Mouse (Mus musculus) stomach, embryonic 14.5 days (tissue): ENCODE measurements around the gene Acyp2. TPM values are rescaled to one million over a fixed set of nuclear protein-coding genes. Genes with fewer than 3 reads are reported as not detected.

Experiments used
- ATAC-seq: fragments of 200-750 bp; cut with Nextera tagmentation; 2 replicates; pipeline ENCODE4 v1.8.0; 2017; ENCODE audit warnings: low read depth, moderate TSS enrichment; ENCODE audit not compliant: insufficient number of reproducible peaks, insufficient read depth, low FRiP score
- H3K27ac ChIP-seq: fragments of 300-500 bp; sonication (generic); 2 replicates; pipeline ENCODE4 v1.5.1; 2014; ENCODE audit warnings: mild to moderate bottlenecking, low read length, moderate library complexity, mixed read lengths
- H3K27me3 ChIP-seq: fragments of 300-500 bp; sonication (generic); 2 replicates; pipeline ENCODE4 v1.6.1; 2014; ENCODE audit warnings: low read length, control low read depth, mixed read lengths; ENCODE audit not compliant: control insufficient read depth, insufficient read depth
- H3K36me3 ChIP-seq: fragments of 300-500 bp; sonication (generic); 2 replicates; pipeline ENCODE4 v1.6.1; 2014; ENCODE audit warnings: mild to moderate bottlenecking, control low read depth, low read length, moderate library complexity, mixed read lengths; ENCODE audit not compliant: control insufficient read depth, insufficient read depth
- H3K4me1 ChIP-seq: fragments of 300-500 bp; sonication (generic); 2 replicates; pipeline ENCODE4 v1.6.1; 2014; ENCODE audit warnings: low read length, control low read depth, mixed read lengths; ENCODE audit not compliant: control insufficient read depth, insufficient read depth
- H3K4me2 ChIP-seq: fragments of 300-500 bp; sonication (generic); replicated peaks from 2 replicates; pipeline ENCODE4 v1.6.1; 2014; ENCODE audit warnings: low read depth, low read length, control low read depth
- H3K4me3 ChIP-seq: fragments of 300-500 bp; sonication (generic); 2 replicates; pipeline ENCODE4 v1.5.1; 2014; ENCODE audit warnings: low read depth, low read length, control low read depth
- H3K9ac ChIP-seq: fragments of 300-500 bp; sonication (generic); replicated peaks from 2 replicates; pipeline ENCODE4 v1.6.1; 2014; ENCODE audit warnings: low read depth, mild to moderate bottlenecking, control low read depth, low read length, moderate library complexity, mixed read lengths
- H3K9me3 ChIP-seq: fragments of 300-500 bp; sonication (generic); 2 replicates; pipeline ENCODE4 v1.6.1; 2016; ENCODE audit warnings: low read depth, low read length, control low read depth; ENCODE audit not compliant: control insufficient read depth
- WGBS: fragments of 180-500 bp; shearing (Covaris S2); extraction: QIAGEN DNeasy Blood & Tissue Kit; methylation state at CpG from one replicate; pipeline ENCODE4 v1.1.7; 2014; 5-methylcytosine and 5-hydroxymethylcytosine counted together
- polyA plus RNA-seq: library from polyadenylated mRNA; unstranded; fragments of >200 nt; fragmentation: Nextera tagmentation; extraction: Ambion mirVana; gene quantifications from 2 replicates; pipeline ENCODE4 v1.2.1, GENCODE M21; 2014

The Acyp2 gene
- polyA plus RNA-seq, 1 experiment from 2014 or later: 15.2 TPM

GRCm38 (mm10) chr11:30560215-30560614, 89.2 kb downstream of the Acyp2 start:
- Histone ChIP-seq H3K36me3 (no peaks in the 10 kb centered on the region), H3K9ac (no peak overlapping the region), H3K27ac (no peak overlapping the region), H3K4me2 (no peak overlapping the region), H3K27me3 (no peaks in the 10 kb centered on the region), H3K4me1 (no peaks in the 10 kb centered on the region), H3K9me3 (no peaks in the 10 kb centered on the region), H3K4me3 (no peak overlapping the region)
- no peak for ATAC-seq
- WGBS: 52% methylated on average over 1 of the region's 1 CpGs

GRCm38 (mm10) chr11:30553408-30553807, 96.0 kb downstream of the Acyp2 start:
- Histone ChIP-seq H3K9me3 (no peaks in the 10 kb centered on the region), H3K36me3 (no peaks in the 10 kb centered on the region), H3K9ac (no peak overlapping the region), H3K4me1 (no peaks in the 10 kb centered on the region), H3K4me2 (no peak overlapping the region), H3K27me3 (no peaks in the 10 kb centered on the region), H3K4me3 (no peak overlapping the region), H3K27ac (no peak overlapping the region)
- 97% methylated on average over 1 of the region's 1 CpGs for WGBS
- ATAC-seq: no peak

GRCm38 (mm10) chr11:30517133-30517532, 132.3 kb downstream of the Acyp2 start:
- Histone ChIP-seq H3K4me3 (no peak overlapping the region), H3K36me3 (no peaks in the 10 kb centered on the region), H3K4me2 (no peak overlapping the region), H3K4me1 (no peaks in the 10 kb centered on the region), H3K9ac (no peak overlapping the region), H3K27me3 (no peaks in the 10 kb centered on the region), H3K9me3 (no peaks in the 10 kb centered on the region), H3K27ac (no peak overlapping the region)
- ATAC-seq: no peak
- 80% methylated on average over 2 of the region's 2 CpGs for WGBS

GRCm38 (mm10) chr11:30508178-30508577, 141.2 kb downstream of the Acyp2 start:
- Histone ChIP-seq H3K27me3 (no peaks in the 10 kb centered on the region), H3K9ac (no peak overlapping the region), H3K36me3 (no peaks in the 10 kb centered on the region), H3K27ac (no peak overlapping the region), H3K4me3 (no peak overlapping the region), H3K4me2 (no peak overlapping the region), H3K9me3 (no peaks in the 10 kb centered on the region), H3K4me1 (no peaks in the 10 kb centered on the region)
- ATAC-seq: no peak
- WGBS: 87% methylated on average over 4 of the region's 4 CpGs

DNA sequence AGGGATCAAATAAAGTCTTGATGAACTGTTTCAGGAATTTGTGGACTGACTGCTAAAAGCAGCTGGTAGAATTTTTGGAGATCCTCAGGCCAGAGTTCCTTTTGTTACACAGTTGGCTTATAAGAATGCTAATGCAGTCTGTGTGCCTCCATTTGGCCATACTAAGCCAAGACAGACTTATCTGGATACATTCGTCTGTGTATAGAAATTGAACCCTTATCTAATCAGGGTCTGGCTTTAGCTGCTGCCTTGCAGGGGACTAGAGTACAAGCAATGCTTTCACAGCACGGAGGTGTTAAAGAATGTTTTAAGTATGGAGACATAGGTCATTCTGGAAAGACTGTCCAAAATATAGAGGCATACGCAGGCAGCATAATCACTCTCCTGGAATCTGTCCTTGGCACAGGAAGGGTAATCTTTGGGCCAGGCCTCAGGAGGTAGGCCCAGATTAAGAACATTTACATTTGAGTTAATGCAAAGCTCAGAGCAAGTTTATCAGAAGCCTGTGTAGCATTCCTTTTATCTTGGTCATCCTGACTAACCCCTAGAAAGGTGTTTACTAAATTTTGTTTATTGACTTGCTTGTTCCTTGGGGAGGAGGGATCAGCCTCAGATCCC, 150.5 kb downstream of the Acyp2 start:
- Histone ChIP-seq H3K27me3 (no peaks in the 10 kb centered on the region), H3K4me1 (no peaks in the 10 kb centered on the region), H3K4me2 (no peak overlapping the region), H3K27ac (no peak overlapping the region), H3K9me3 (no peaks in the 10 kb centered on the region), H3K9ac (no peak overlapping the region), H3K4me3 (no peak overlapping the region), H3K36me3 (no peaks in the 10 kb centered on the region)
- no peak for ATAC-seq
- 48% methylated on average over 3 of the region's 3 CpGs for whole genome bisulfite sequencing

GRCm38 (mm10) chr11:30497151-30497550, 152.2 kb downstream of the Acyp2 start:
- no peak overlapping the region for H3K4me2 ChIP-seq
- no peak overlapping the region for H3K4me3 ChIP-seq
- 65% methylated on average over 2 of the region's 2 CpGs for WGBS
- ATAC-seq: no peak
- no peak overlapping the region for H3K9ac ChIP-seq
- no peaks in the 10 kb centered on the region for H3K36me3 ChIP-seq
- no peaks in the 10 kb centered on the region for H3K4me1 ChIP-seq
- no peaks in the 10 kb centered on the region for H3K9me3 ChIP-seq
- H3K27me3 ChIP-seq: no peaks in the 10 kb centered on the region
- H3K27ac ChIP-seq: no peak overlapping the region

GRCm38 (mm10) chr11:30491515-30492260, 157.7 kb downstream of the Acyp2 start:
- Histone ChIP-seq H3K27me3 (no peaks in the 10 kb centered on the region), H3K9me3 (no peaks in the 10 kb centered on the region), H3K36me3 (no peaks in the 10 kb centered on the region), H3K4me3 (no peak overlapping the region), H3K4me2 (no peak overlapping the region), H3K9ac (no peak overlapping the region), H3K27ac (no peak overlapping the region), H3K4me1 (no peaks in the 10 kb centered on the region)
- ATAC-seq: no peak

- no peak overlapping the region for H3K9ac ChIP-seq
- H3K27ac ChIP-seq: no peak overlapping the region
- no peak overlapping the region for H3K4me3 ChIP-seq
- no peak for ATAC-seq
- H3K4me2 ChIP-seq: no peak overlapping the region
- WGBS: 80% methylated on average over 10 of the region's 10 CpGs
- no peaks in the 10 kb centered on the region for H3K4me1 ChIP-seq
- no peaks in the 10 kb centered on the region for H3K27me3 ChIP-seq
- no peaks in the 10 kb centered on the region for H3K36me3 ChIP-seq
- H3K9me3 ChIP-seq: no peaks in the 10 kb centered on the region
Observed at GRCm38 (mm10) chr11:30488183-30488582, 161.2 kb downstream of the Acyp2 start.

GRCm38 (mm10) chr11:30483286-30483685, 166.1 kb downstream of the Acyp2 start:
- no peaks in the 10 kb centered on the region for H3K4me1 ChIP-seq
- no peak overlapping the region for H3K27ac ChIP-seq
- no peak for ATAC-seq
- H3K4me2 ChIP-seq: no peak overlapping the region
- H3K27me3 ChIP-seq: no peaks in the 10 kb centered on the region
- no peak overlapping the region for H3K9ac ChIP-seq
- H3K9me3 ChIP-seq: no peaks in the 10 kb centered on the region
- WGBS: 79% methylated on average over 4 of the region's 4 CpGs
- no peak overlapping the region for H3K4me3 ChIP-seq
- H3K36me3 ChIP-seq: no peaks in the 10 kb centered on the region
